Mouse (Mus musculus) heart, embryonic 11.5 days (tissue): ENCODE data around the gene Dnajc14. TPM values are rescaled to one million over a fixed set of nuclear protein-coding genes. Genes with fewer than 3 reads are reported as not detected.

Experiments
- ATAC-seq: fragments of 200-750 bp; cut with Nextera tagmentation; replicated peaks from 2 replicates; pipeline ENCODE4 v1.8.0; 2017; ENCODE audit warnings: moderate library complexity; ENCODE audit not compliant: insufficient number of reproducible peaks, low FRiP score, low TSS enrichment
- H3K27ac ChIP-seq: fragments of 300-500 bp; sonication (generic); 2 replicates; pipeline ENCODE4 v1.5.1; 2014; ENCODE audit warnings: mild to moderate bottlenecking, low read depth, low read length
- H3K27me3 ChIP-seq: fragments of 300-500 bp; sonication (generic); 2 replicates; pipeline ENCODE4 v1.6.1; 2014; ENCODE audit warnings: mild to moderate bottlenecking, low read length, mixed read lengths; ENCODE audit not compliant: control insufficient read depth, insufficient read depth
- H3K36me3 ChIP-seq: fragments of 300-500 bp; sonication (generic); 2 replicates; pipeline ENCODE4 v1.6.1; 2014; ENCODE audit warnings: mild to moderate bottlenecking, low read length, moderate library complexity, mixed read lengths; ENCODE audit not compliant: control insufficient read depth, insufficient read depth
- H3K4me1 ChIP-seq: fragments of 300-500 bp; sonication (generic); 2 replicates; pipeline ENCODE4 v1.6.1; 2014; ENCODE audit warnings: low read length; ENCODE audit not compliant: control insufficient read depth, insufficient read depth
- H3K4me2 ChIP-seq: fragments of 300-500 bp; sonication (generic); 2 replicates; pipeline ENCODE4 v1.6.1; 2014; ENCODE audit warnings: mild to moderate bottlenecking, moderate library complexity
- H3K4me3 ChIP-seq: fragments of 300-500 bp; sonication (generic); 2 replicates; pipeline ENCODE4 v1.5.1; 2014; ENCODE audit warnings: low read depth, low read length
- H3K9ac ChIP-seq: fragments of 300-500 bp; sonication (generic); 2 replicates; pipeline ENCODE4 v1.6.1; 2014; ENCODE audit warnings: mild to moderate bottlenecking, low read depth, low read length, moderate library complexity
- H3K9me3 ChIP-seq: fragments of 300-500 bp; sonication (generic); replicated peaks from 2 replicates; pipeline ENCODE4 v1.6.1; 2016; ENCODE audit warnings: low read length; ENCODE audit not compliant: control insufficient read depth
- WGBS: fragments of 180-500 bp; shearing (Covaris S2); extraction: QIAGEN DNeasy Blood & Tissue Kit; methylation state at CpG from one replicate; pipeline ENCODE4 v1.1.7; 2014; ENCODE audit not compliant: insufficient replicate concordance; 5-methylcytosine and 5-hydroxymethylcytosine counted together
- polyA plus RNA-seq: library from polyadenylated mRNA; unstranded; fragments of >200 nt; fragmentation: Nextera tagmentation; extraction: Ambion mirVana; gene quantifications from 2 replicates; pipeline ENCODE4 v1.2.1, GENCODE M21; 2014

Dnajc14 gene
- polyA plus RNA-seq, 1 experiment from 2014 or later, result 28.7 TPM

- 95% methylated on average over 9 of the region's 9 CpGs for WGBS
- H3K27ac ChIP-seq, result no peak overlapping the region
- no peak overlapping the region for H3K4me2 ChIP-seq
Observed at GRCm38 (mm10) chr10:128823821-128824220, 20.0 kb downstream of the Dnajc14 start.

GRCm38 (mm10) chr10:128837400-128837799 lies 33.5 kb downstream of the Dnajc14 start:
- Histone ChIP-seq H3K27ac (no peak overlapping the region), H3K9me3 (no peaks in the 10 kb centered on the region), H3K27me3 (no peaks in the 10 kb centered on the region), H3K36me3 (peaks cover 25% of the 10 kb centered on the region), H3K4me3 (no peak overlapping the region), H3K4me2 (no peak overlapping the region), H3K9ac (no peak overlapping the region), H3K4me1 (no peaks in the 10 kb centered on the region)
- no peak for ATAC-seq

More at GRCm38 (mm10) chr10:128823821-128824220, 20.0 kb downstream of the Dnajc14 start:
- Histone ChIP-seq H3K4me1 (peaks cover 7% of the 10 kb centered on the region), H3K36me3 (no peaks in the 10 kb centered on the region), H3K27me3 (no peaks in the 10 kb centered on the region), H3K9ac (no peak overlapping the region), H3K9me3 (no peaks in the 10 kb centered on the region), H3K4me3 (no peak overlapping the region)
- ATAC-seq, result no peak

- no peak for ATAC-seq
- Histone ChIP-seq H3K9ac (no peak overlapping the region), H3K4me1 (no peaks in the 10 kb centered on the region), H3K36me3 (peaks cover 20% of the 10 kb centered on the region), H3K4me3 (no peak overlapping the region), H3K4me2 (no peak overlapping the region), H3K9me3 (no peaks in the 10 kb centered on the region), H3K27ac (no peak overlapping the region), H3K27me3 (no peaks in the 10 kb centered on the region)
Observed at GRCm38 (mm10) chr10:128839434-128839833, 35.6 kb downstream of the Dnajc14 start.

GRCm38 (mm10) chr10:128840612-128841011 lies 36.8 kb downstream of the Dnajc14 start:
- H3K36me3 ChIP-seq, result peaks cover 16% of the 10 kb centered on the region
- ATAC-seq, result no peak

GRCm38 (mm10) chr10:128843260-128843659 lies 39.4 kb downstream of the Dnajc14 start:
- Histone ChIP-seq H3K27me3 (no peaks in the 10 kb centered on the region), H3K4me3 (no peak overlapping the region), H3K9me3 (no peaks in the 10 kb centered on the region), H3K27ac (no peak overlapping the region), H3K9ac (no peak overlapping the region), H3K4me1 (no peaks in the 10 kb centered on the region), H3K4me2 (no peak overlapping the region), H3K36me3 (peaks cover 13% of the 10 kb centered on the region)
- WGBS, result 94% methylated on average over 5 of the region's 5 CpGs
- ATAC-seq, result no peak

More at GRCm38 (mm10) chr10:128840612-128841011, 36.8 kb downstream of the Dnajc14 start:
- Histone ChIP-seq H3K4me3 (no peak overlapping the region), H3K27me3 (no peaks in the 10 kb centered on the region), H3K9me3 (no peaks in the 10 kb centered on the region), H3K4me2 (no peak overlapping the region), H3K9ac (no peak overlapping the region), H3K27ac (no peak overlapping the region), H3K4me1 (no peaks in the 10 kb centered on the region)

- H3K9ac ChIP-seq, result no peak overlapping the region
- no peak overlapping the region for H3K4me3 ChIP-seq
- WGBS, result 79% methylated on average over 2 of the region's 2 CpGs
- no peaks in the 10 kb centered on the region for H3K9me3 ChIP-seq
- no peak for ATAC-seq
- no peaks in the 10 kb centered on the region for H3K27me3 ChIP-seq
- no peak overlapping the region for H3K4me2 ChIP-seq
- H3K36me3 ChIP-seq, result peaks cover 15% of the 10 kb centered on the region
- H3K4me1 ChIP-seq, result no peaks in the 10 kb centered on the region
- no peak overlapping the region for H3K27ac ChIP-seq
Observed at GRCm38 (mm10) chr10:128845516-128845915, 41.7 kb downstream of the Dnajc14 start.

- H3K9me3 ChIP-seq, result no peaks in the 10 kb centered on the region
- H3K27me3 ChIP-seq, result no peaks in the 10 kb centered on the region
- no peak overlapping the region for H3K4me2 ChIP-seq
- no peaks in the 10 kb centered on the region for H3K4me1 ChIP-seq
- H3K9ac ChIP-seq, result no peak overlapping the region
- H3K4me3 ChIP-seq, result no peak overlapping the region
- WGBS, result 90% methylated on average over 4 of the region's 4 CpGs
- peaks cover 17% of the 10 kb centered on the region for H3K36me3 ChIP-seq
- H3K27ac ChIP-seq, result no peak overlapping the region
- no peak for ATAC-seq
Observed at GRCm38 (mm10) chr10:128846664-128847063, 42.8 kb downstream of the Dnajc14 start.

GRCm38 (mm10) chr10:128848426-128848825 lies 44.6 kb downstream of the Dnajc14 start:
- ATAC-seq, result no peak
- 75% methylated on average over 2 of the region's 2 CpGs for WGBS
- peaks cover 10% of the 10 kb centered on the region for H3K36me3 ChIP-seq
- H3K27me3 ChIP-seq, result no peaks in the 10 kb centered on the region
- no peaks in the 10 kb centered on the region for H3K4me1 ChIP-seq
- H3K9me3 ChIP-seq, result no peaks in the 10 kb centered on the region
- no peak overlapping the region for H3K9ac ChIP-seq
- H3K4me2 ChIP-seq, result no peak overlapping the region
- H3K4me3 ChIP-seq, result no peak overlapping the region
- no peak overlapping the region for H3K27ac ChIP-seq

GRCm38 (mm10) chr10:128850339-128850738 lies 46.5 kb downstream of the Dnajc14 start:
- Histone ChIP-seq H3K27me3 (no peaks in the 10 kb centered on the region), H3K4me1 (no peaks in the 10 kb centered on the region), H3K36me3 (peaks cover 10% of the 10 kb centered on the region; the same call in 1 of the 2 replicates), H3K4me2 (no peak overlapping the region), H3K9ac (no peak overlapping the region), H3K27ac (no peak overlapping the region), H3K4me3 (no peak overlapping the region), H3K9me3 (no peaks in the 10 kb centered on the region)
- WGBS, result 76% methylated on average over 3 of the region's 3 CpGs
- no peak for ATAC-seq
